Mouse (Mus musculus): Measurements from ENCODE around the gene Tigar.

Gene Tigar

GRCm38 (mm10) chr6:127142154-127143123 lies 33.1 kb upstream of the Tigar start:
- DNase-seq = peak in 1 of 2 experiments; percentile 26

- DNase-seq = peak in 1 of 2 experiments; percentile 11
Observed at GRCm38 (mm10) chr6:127138962-127139361, 29.6 kb upstream of the Tigar start.

- DNase-seq = no peak
Observed at GRCm38 (mm10) chr6:127133433-127134245, 24.3 kb upstream of the Tigar start.

- DNase-seq = no peak
Observed at GRCm38 (mm10) chr6:127132719-127133118, 23.4 kb upstream of the Tigar start.

- DNase-seq = no peak
Observed at GRCm38 (mm10) chr6:127131946-127132345, 22.6 kb upstream of the Tigar start.

- no peak for DNase-seq
Observed at GRCm38 (mm10) chr6:127130377-127130776, 21.0 kb upstream of the Tigar start.

GRCm38 (mm10) chr6:127129659-127130058 lies 20.3 kb upstream of the Tigar start:
- DNase-seq = no peak

- no peak for DNase-seq
Observed at GRCm38 (mm10) chr6:127123506-127123905, 14.1 kb upstream of the Tigar start.

GRCm38 (mm10) chr6:127122996-127123395 lies 13.6 kb upstream of the Tigar start:
- no peak for DNase-seq

- no peak for DNase-seq
Observed at GRCm38 (mm10) chr6:127122221-127122806, 13.0 kb upstream of the Tigar start.

- DNase-seq = no peak
Observed at GRCm38 (mm10) chr6:127114753-127115456, 5.5 kb upstream of the Tigar start.

- DNase-seq = no peak
Observed at GRCm38 (mm10) chr6:127108368-127109060, 843 bp downstream of the Tigar start.

- no peak for DNase-seq
Observed at GRCm38 (mm10) chr6:127107413-127107812, 1.9 kb downstream of the Tigar start.

- no peak for DNase-seq
Observed at GRCm38 (mm10) chr6:127106726-127107125, 2.6 kb downstream of the Tigar start.

GRCm38 (mm10) chr6:127106189-127106588 lies 3.2 kb downstream of the Tigar start:
- no peak for DNase-seq

GRCm38 (mm10) chr6:127105107-127105506 lies 4.2 kb downstream of the Tigar start:
- peak in 1 of 2 experiments; percentile 22 for DNase-seq

- DNase-seq = no peak
Observed at GRCm38 (mm10) chr6:127104396-127105029, 4.8 kb downstream of the Tigar start.

GRCm38 (mm10) chr6:127103506-127104275 lies 5.7 kb downstream of the Tigar start:
- no peak for DNase-seq

GRCm38 (mm10) chr6:127094565-127094964 lies 14.8 kb downstream of the Tigar start:
- no peak for DNase-seq

GRCm38 (mm10) chr6:127086739-127087138 lies 22.6 kb downstream of the Tigar start:
- peak in 1 of 2 experiments; percentile 40 for DNase-seq

Measured in kidney, postnatal 25 days (tissue).